Mouse (Mus musculus) bone marrow, adult 2 months (tissue): Measurements from ENCODE around the gene Nras. TPM values are rescaled to one million over a fixed set of nuclear protein-coding genes. Genes with fewer than 3 reads are reported as not detected.

ENCODE experiments used
- H3K27ac ChIP-seq: fragments of 200-500 bp; 2 replicates; pipeline ENCODE4 v1.5.1; 2012; ENCODE audit warnings: low read depth, mild to moderate bottlenecking, control low read depth, inconsistent platforms, low read length; ENCODE audit not compliant: control insufficient read depth, poor library complexity, insufficient read depth
- H3K4me1 ChIP-seq: fragments of 200-500 bp; 2 replicates; pipeline ENCODE4 v1.6.1; 2011; ENCODE audit warnings: low read length; ENCODE audit not compliant: control insufficient read depth, insufficient read depth
- H3K4me3 ChIP-seq: fragments of 200-500 bp; replicated peaks from 2 replicates; pipeline ENCODE3; 2011; ENCODE audit warnings: mild to moderate bottlenecking, low read depth, low read length, control low read depth; ENCODE audit not compliant: control insufficient read depth
- CTCF ChIP-seq: fragments of 200-500 bp; IDR thresholded peaks from 2 replicates; pipeline ENCODE4 v1.5.1; 2011; ENCODE audit warnings: low read length, control low read depth; ENCODE audit not compliant: control insufficient read depth, insufficient read depth
- POLR2A ChIP-seq: fragments of 200-500 bp; IDR thresholded peaks from 2 replicates; pipeline ENCODE4 v1.6.1; 2011; ENCODE audit warnings: low read depth, mild to moderate bottlenecking, control low read depth, low read length, borderline replicate concordance; ENCODE audit not compliant: control insufficient read depth
- WGBS: fragments of 180-500 bp; shearing (Covaris S2); methylation state at CpG from one replicate; pipeline ENCODE4 v1.1.7; 2018; 5-methylcytosine and 5-hydroxymethylcytosine counted together
- polyA plus RNA-seq: library from polyadenylated mRNA; stranded (reverse); fragments of >200 nt; gene quantifications from 2 replicates; pipeline ENCODE4 v1.2.4, GENCODE M21; 2011; ENCODE audit warnings: low replicate concordance; ENCODE audit not compliant: missing spikeins, insufficient read depth, insufficient read length

The Nras gene
- polyA plus RNA-seq, 1 experiment, result 23.7 TPM

DNA sequence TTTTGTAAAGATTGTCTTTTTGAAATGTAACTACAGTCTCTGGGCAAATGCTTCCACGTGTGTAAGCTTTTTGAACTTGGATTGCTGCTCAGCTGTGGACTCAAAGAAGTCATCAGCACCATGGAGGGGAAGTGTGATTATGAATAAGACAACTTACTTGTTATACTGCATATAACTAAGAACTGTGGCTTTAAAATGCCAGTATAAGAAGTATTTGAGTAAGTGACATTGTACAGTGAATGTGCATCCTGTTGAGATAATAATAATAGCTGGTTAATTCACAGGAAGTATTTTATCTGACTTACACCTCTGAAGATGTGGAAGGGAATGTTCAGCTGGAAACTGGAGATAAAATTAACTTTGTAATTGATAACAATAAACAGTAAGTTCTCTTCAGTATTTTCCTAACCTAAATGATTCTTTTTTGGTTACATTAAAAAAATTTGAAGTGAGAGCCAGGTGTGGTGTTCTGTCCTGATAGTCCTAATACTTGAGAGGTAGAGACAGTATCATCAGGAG lies 17.2 kb upstream of the Nras start:
- WGBS, result 67% methylated on average over 1 of the region's 1 CpGs
- no peak overlapping the region for H3K27ac ChIP-seq
- TF ChIP-seq CTCF, result no peak
- no peak for TF ChIP-seq POLR2A

GRCm38 (mm10) chr3:103056016-103056595 lies 2.0 kb upstream of the Nras start:
- Histone ChIP-seq H3K4me1 (no peaks in the 10 kb centered on the region; the same call in 1 of the 2 replicates), H3K4me3 (no peak overlapping the region), H3K27ac (no peak overlapping the region)
- 89% methylated on average over 5 of the region's 5 CpGs for WGBS
- TF ChIP-seq POLR2A, result no peak
- TF ChIP-seq CTCF, result no peak

More for the DNA sequence above, 17.2 kb upstream of the Nras start:
- Histone ChIP-seq H3K4me1 (no peaks in the 10 kb centered on the region), H3K4me3 (no peak overlapping the region)

- H3K27ac ChIP-seq, result no peak overlapping the region
- 11% methylated on average over 10 of the region's 10 CpGs for WGBS
- TF ChIP-seq POLR2A (no peak), CTCF (no peak)
- peak overlapping the region; percentile 89 for H3K4me3 ChIP-seq
- no peaks in the 10 kb centered on the region; the same call in 1 of the 2 replicates for H3K4me1 ChIP-seq
Measured at GRCm38 (mm10) chr3:103057752-103058151, 333 bp upstream of the Nras start.

DNA sequence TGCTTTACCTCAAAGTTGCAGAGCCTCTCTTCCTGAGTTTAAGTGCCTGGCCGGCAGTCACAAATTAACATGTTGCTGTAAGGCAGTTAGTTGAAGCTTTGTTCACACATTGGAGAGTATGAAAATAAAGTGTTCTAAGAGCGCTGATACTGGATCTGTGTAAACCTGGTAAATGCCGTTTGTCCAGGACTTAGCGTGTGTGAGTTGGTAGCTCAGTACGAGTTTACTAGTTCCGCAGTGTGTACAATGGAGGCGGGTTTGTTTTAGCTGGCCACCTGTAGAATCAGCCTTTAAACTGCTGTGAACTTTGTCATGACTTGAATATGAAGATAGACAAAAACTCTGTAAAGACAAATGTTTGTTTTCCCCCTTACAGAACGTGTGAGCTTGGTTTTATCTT lies 8.8 kb downstream of the Nras start:
- H3K27ac ChIP-seq, result no peak overlapping the region
- WGBS, result 90% methylated on average over 8 of the region's 8 CpGs
- no peak for TF ChIP-seq CTCF
- no peak for TF ChIP-seq POLR2A
- H3K4me3 ChIP-seq, result no peak overlapping the region
- H3K4me1 ChIP-seq, result no peaks in the 10 kb centered on the region

GRCm38 (mm10) chr3:103068971-103069370 lies 10.9 kb downstream of the Nras start:
- Histone ChIP-seq H3K27ac (no peak overlapping the region), H3K4me3 (no peak overlapping the region), H3K4me1 (no peaks in the 10 kb centered on the region)
- 87% methylated on average over 6 of the region's 6 CpGs for WGBS
- TF ChIP-seq CTCF, result no peak
- TF ChIP-seq POLR2A, result no peak

- no peak for TF ChIP-seq POLR2A
- 67% methylated on average over 5 of the region's 5 CpGs for WGBS
- no peak within 1 kb of the TSS for H3K4me3 ChIP-seq
- H3K4me1 ChIP-seq, result no peaks in the 10 kb centered on the region
- H3K27ac ChIP-seq, result no peak within 1 kb of the TSS
Measured at GRCm38 (mm10) chr3:103073771-103074170, 15.7 kb downstream of the Nras start, which contains the start of gene Ampd1. Gene Ampd1 (plus strand): TSS chr3:103074014.

DNA sequence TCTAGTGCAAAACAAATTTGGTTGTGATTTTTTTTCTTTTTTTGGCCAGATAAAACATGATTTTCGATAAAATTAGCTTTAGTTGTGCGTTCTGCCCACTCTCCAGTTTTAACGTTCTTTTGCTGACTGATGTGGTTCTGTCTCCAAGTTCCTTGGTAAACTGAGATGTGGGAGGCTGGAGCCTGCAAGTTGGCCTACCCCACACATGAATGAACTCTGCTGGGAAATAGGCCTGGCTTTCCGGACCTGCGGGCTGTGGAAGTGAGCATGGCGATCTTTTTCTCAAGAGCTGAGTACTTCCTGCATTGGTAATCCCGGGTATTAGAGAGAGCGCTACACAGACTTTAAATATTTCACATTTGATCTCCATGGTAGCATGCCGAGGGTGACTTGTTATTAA lies 17.8 kb downstream of the Nras start:
- TF ChIP-seq POLR2A (no peak), CTCF (no peak)
- Histone ChIP-seq H3K4me3 (no peak overlapping the region), H3K4me1 (no peaks in the 10 kb centered on the region), H3K27ac (no peak overlapping the region)
- 83% methylated on average over 9 of the region's 9 CpGs for WGBS

- WGBS, result 76% methylated on average over 9 of the region's 9 CpGs
Measured at GRCm38 (mm10) chr3:103076476-103076875, 18.4 kb downstream of the Nras start.

DNA sequence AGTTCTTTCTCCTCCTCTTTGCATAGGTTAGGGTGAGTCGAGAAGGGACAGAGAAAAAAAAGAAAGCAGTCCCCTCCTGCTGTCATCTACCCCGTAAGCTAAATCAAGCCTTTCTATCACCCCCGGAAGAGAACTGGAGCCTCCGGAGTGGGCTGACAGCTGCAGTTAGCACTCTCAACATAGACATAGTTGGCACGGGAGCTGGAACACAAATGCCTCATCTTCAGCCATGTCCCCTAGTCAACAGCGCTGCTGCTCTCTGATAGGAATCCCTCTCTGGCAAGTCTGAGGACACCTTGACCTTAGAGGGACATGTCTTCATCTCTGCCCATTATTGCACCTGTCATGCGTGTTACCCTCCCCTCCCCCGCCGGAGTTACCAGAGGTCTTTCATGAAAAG lies 21.2 kb downstream of the Nras start:
- TF ChIP-seq POLR2A (no peak), CTCF (no peak)
- Histone ChIP-seq H3K4me1 (no peaks in the 10 kb centered on the region), H3K27ac (no peak overlapping the region), H3K4me3 (no peak overlapping the region)
- 82% methylated on average over 9 of the region's 9 CpGs for WGBS

More at GRCm38 (mm10) chr3:103076476-103076875, 18.4 kb downstream of the Nras start:
- Histone ChIP-seq H3K4me1 (no peaks in the 10 kb centered on the region), H3K27ac (no peak overlapping the region), H3K4me3 (no peak overlapping the region)
- no peak for TF ChIP-seq CTCF
- TF ChIP-seq POLR2A, result no peak
